In genomic region chr13:101212341-101212895, GRCm38 (mm10) we compare ENCODE assay signal across 25 mouse cellular contexts.
DNase-seq lines count a peak whose midpoint lies in the region; ATAC-seq and TF ChIP-seq lines count a peak whose summit lies in the region.
"Had no signal": no experiment of that assay in that cellular context is flagged by ENCODE, and none has a peak within 500 bp of the region (broad histone marks: within the 10 kb centered on the region; RNA-seq: fewer than 3 reads in every experiment).

No protein-coding gene starts in this region.

- H3K27me3 ChIP-seq in forebrain, embryonic 13.5 days = no peaks in the 10 kb centered on the region
- no peaks in the 10 kb centered on the region for H3K27me3 ChIP-seq in forebrain, embryonic 11.5 days (ENCODE audit: control insufficient read depth, insufficient read depth, low read length)
- H3K27me3 ChIP-seq in neural tube, embryonic 13.5 days = no peaks in the 10 kb centered on the region
- H3K27me3 ChIP-seq in neural tube, embryonic 15.5 days (replicated peaks) = no peaks in the 10 kb centered on the region
- no peaks in the 10 kb centered on the region for H3K27me3 ChIP-seq in forebrain, embryonic 15.5 days
- H3K27me3 ChIP-seq in thymus, adult 2 months (ENCODE audit: control insufficient read depth, insufficient read depth, low read length) = no peaks in the 10 kb centered on the region
- H3K27me3 ChIP-seq: neural tube, embryonic 12.5 days had no signal

- H3K4me2 ChIP-seq in forebrain, embryonic 13.5 days = no peak overlapping the region
- H3K4me2 ChIP-seq in forebrain, embryonic 11.5 days (ENCODE audit: low read depth, low read length, severe bottlenecking) = no peak overlapping the region
- no peak overlapping the region for H3K4me2 ChIP-seq in neural tube, embryonic 13.5 days
- H3K4me2 ChIP-seq in neural tube, embryonic 15.5 days = no peak overlapping the region
- H3K4me2 ChIP-seq in forebrain, embryonic 15.5 days (replicated peaks) = no peak overlapping the region
- H3K4me2 ChIP-seq: lung, embryonic 14.5 days; neural tube, embryonic 12.5 days had no signal

- no peak overlapping the region for H3K9ac ChIP-seq in forebrain, embryonic 13.5 days
- no peak overlapping the region for H3K9ac ChIP-seq in forebrain, embryonic 11.5 days (ENCODE audit: low read length)
- no peak overlapping the region for H3K9ac ChIP-seq in neural tube, embryonic 13.5 days
- H3K9ac ChIP-seq in neural tube, embryonic 15.5 days (replicated peaks) = no peak overlapping the region
- no peak overlapping the region for H3K9ac ChIP-seq in forebrain, embryonic 15.5 days (replicated peaks)
- H3K9ac ChIP-seq: liver, embryonic 14.5 days; lung, embryonic 14.5 days; neural tube, embryonic 12.5 days had no signal

- no peak overlapping the region for H3K4me3 ChIP-seq in forebrain, embryonic 13.5 days
- H3K4me3 ChIP-seq in forebrain, embryonic 11.5 days (ENCODE audit: low read depth, low read length) = no peak overlapping the region
- no peak overlapping the region for H3K4me3 ChIP-seq in neural tube, embryonic 13.5 days
- no peak overlapping the region for H3K4me3 ChIP-seq in neural tube, embryonic 15.5 days (replicated peaks)
- H3K4me3 ChIP-seq in forebrain, embryonic 15.5 days = no peak overlapping the region
- H3K4me3 ChIP-seq in thymus, adult 2 months (ENCODE audit: control insufficient read depth, insufficient read depth, low read length) = no peak overlapping the region
- H3K4me3 ChIP-seq: midbrain, embryonic 10.5 days; myocyte; neural tube, embryonic 12.5 days had no signal

- peak overlapping the region; percentile 84 for H3K27ac ChIP-seq in forebrain, embryonic 13.5 days
- no peak overlapping the region for H3K27ac ChIP-seq in forebrain, embryonic 11.5 days (ENCODE audit: low read depth, low read length)
- H3K27ac ChIP-seq in neural tube, embryonic 13.5 days (replicated peaks) = 0 out of 2 replicates have a peak overlapping the region, but pooled peaks have one; percentile 59
- H3K27ac ChIP-seq in neural tube, embryonic 15.5 days (replicated peaks) = no peak overlapping the region
- H3K27ac ChIP-seq in forebrain, embryonic 15.5 days (replicated peaks) = peak overlapping the region; percentile 70; the same call in 1 of the 2 replicates
- no peak overlapping the region for H3K27ac ChIP-seq in thymus, adult 2 months (ENCODE audit: control insufficient read depth, insufficient read depth, low read length)
- H3K27ac ChIP-seq: hindbrain, postnatal 0 days; liver, embryonic 14.5 days; neural tube, embryonic 12.5 days had no signal

- no peaks in the 10 kb centered on the region for H3K36me3 ChIP-seq in forebrain, embryonic 13.5 days (ENCODE audit: poor library complexity, severe bottlenecking)
- H3K36me3 ChIP-seq in forebrain, embryonic 11.5 days (ENCODE audit: control insufficient read depth, insufficient read depth, low read length) = no peaks in the 10 kb centered on the region
- H3K36me3 ChIP-seq in neural tube, embryonic 13.5 days = no peaks in the 10 kb centered on the region
- no peaks in the 10 kb centered on the region for H3K36me3 ChIP-seq in neural tube, embryonic 15.5 days
- no peaks in the 10 kb centered on the region for H3K36me3 ChIP-seq in forebrain, embryonic 15.5 days
- no peaks in the 10 kb centered on the region for H3K36me3 ChIP-seq in thymus, adult 2 months (ENCODE audit: control insufficient read depth, insufficient read depth, low read length)
- H3K36me3 ChIP-seq: midbrain, embryonic 10.5 days; neural tube, embryonic 12.5 days had no signal

- no peaks in the 10 kb centered on the region for H3K9me3 ChIP-seq in forebrain, embryonic 13.5 days (replicated peaks)
- H3K9me3 ChIP-seq in forebrain, embryonic 11.5 days (ENCODE audit: control insufficient read depth, low read length) = no peaks in the 10 kb centered on the region
- H3K9me3 ChIP-seq in neural tube, embryonic 13.5 days = no peaks in the 10 kb centered on the region
- no peaks in the 10 kb centered on the region for H3K9me3 ChIP-seq in neural tube, embryonic 15.5 days (replicated peaks)
- no peaks in the 10 kb centered on the region for H3K9me3 ChIP-seq in forebrain, embryonic 15.5 days
- H3K9me3 ChIP-seq: midbrain, embryonic 10.5 days; neural tube, embryonic 12.5 days had no signal

- 57% methylated on average over 5 of the region's 5 CpGs for WGBS in forebrain, embryonic 13.5 days
- WGBS in forebrain, embryonic 11.5 days = 81% methylated on average over 5 of the region's 5 CpGs
- WGBS in neural tube, embryonic 13.5 days = 67% methylated on average over 5 of the region's 5 CpGs
- WGBS in neural tube, embryonic 15.5 days = 68% methylated on average over 5 of the region's 5 CpGs
- 54% methylated on average over 5 of the region's 5 CpGs for WGBS in forebrain, embryonic 15.5 days
- WGBS in thymus, adult 2 months = 94% methylated on average over 5 of the region's 5 CpGs

- DNase-seq in forebrain, embryonic 11.5 days (ENCODE audit: low spot score) = no peak
- DNase-seq in adrenal gland, postnatal 14 days = peak; percentile 77
- DNase-seq in thymus, adult 2 months = no peak
- DNase-seq: cerebellum, adult 9-10 months; cerebellum, postnatal 36 days; gastrocnemius, postnatal 10 days; kidney, adult 9 months; kidney, postnatal 10 days; layer of hippocampus, postnatal 36 days; liver; lung, postnatal 14 days; right cerebral cortex, postnatal 14 days; thymus, postnatal 25 days had no signal

- H3K4me1 ChIP-seq in forebrain, embryonic 13.5 days = peaks cover 53% of the 10 kb centered on the region
- H3K4me1 ChIP-seq in forebrain, embryonic 11.5 days (replicated peaks; ENCODE audit: control insufficient read depth, insufficient read depth, low read length) = peaks cover 12% of the 10 kb centered on the region
- H3K4me1 ChIP-seq in neural tube, embryonic 13.5 days (replicated peaks) = peaks cover 51% of the 10 kb centered on the region
- peaks cover 33% of the 10 kb centered on the region for H3K4me1 ChIP-seq in neural tube, embryonic 15.5 days
- H3K4me1 ChIP-seq in forebrain, embryonic 15.5 days = peaks cover 37% of the 10 kb centered on the region
- no peaks in the 10 kb centered on the region for H3K4me1 ChIP-seq in thymus, adult 2 months (replicated peaks; ENCODE audit: control insufficient read depth, insufficient read depth, low read length)

- no peak for ATAC-seq in forebrain, embryonic 13.5 days
- no peak for ATAC-seq in forebrain, embryonic 11.5 days (replicated peaks; ENCODE audit: low FRiP score)
- no peak for ATAC-seq in neural tube, embryonic 13.5 days (ENCODE audit: low read depth)
- no peak for ATAC-seq in neural tube, embryonic 15.5 days (ENCODE audit: low FRiP score)
- ATAC-seq in forebrain, embryonic 15.5 days (replicated peaks) = no peak
- ATAC-seq: CD4-positive, CD25-positive, alpha-beta regulatory T cell, adult 4 months; hindbrain, postnatal 0 days; intestine, embryonic 16.5 days had no signal

- no peak for TF ChIP-seq CTCF in thymus, adult 2 months (IDR thresholded peaks at IDR 0.05; ENCODE audit: borderline replicate concordance, control insufficient read depth, extremely low read depth, insufficient read depth, low read length, poor library complexity)

- no peak for TF ChIP-seq POLR2A in thymus, adult 2 months (IDR thresholded peaks at IDR 0.05; ENCODE audit: control insufficient read depth, extremely low read depth, insufficient read depth, low read length, poor library complexity)

Comparison
In these comparisons a context has a peak if more than half of its experiments do, and no peak if none do; other contexts are left out.
1. H3K27ac ChIP-seq: peak in forebrain, embryonic 13.5 days (single experiment), neural tube, embryonic 13.5 days (single experiment) and forebrain, embryonic 15.5 days (single experiment); none in forebrain, embryonic 11.5 days (single experiment), neural tube, embryonic 15.5 days (single experiment) and thymus, adult 2 months (single experiment).